Mouse (Mus musculus) kidney, adult 2 months (tissue): ENCODE measurements around the gene Pcnx2. TPM values are rescaled to one million over a fixed set of nuclear protein-coding genes. Genes with fewer than 3 reads are reported as not detected.
A peak's percentile ranks its signal among the peaks of the same experiment; 100 is the strongest.

Source experiments
- DNase-seq: peaks from one replicate; pipeline ENCODE4 v3.0.0; 2021
- H3K27ac ChIP-seq: fragments of 200-500 bp; 2 replicates; pipeline ENCODE4 v1.5.1; 2012; ENCODE audit warnings: low read depth, low read length, control low read depth, inconsistent platforms; ENCODE audit not compliant: insufficient read depth
- H3K27me3 ChIP-seq: fragments of 200-500 bp; replicated peaks from 2 replicates; pipeline ENCODE4 v1.6.1; 2012; ENCODE audit warnings: mild to moderate bottlenecking, moderate library complexity, low read length, inconsistent platforms; ENCODE audit not compliant: control insufficient read depth, insufficient read depth
- H3K36me3 ChIP-seq: fragments of 200-500 bp; 2 replicates; pipeline ENCODE4 v1.6.1; 2012; ENCODE audit warnings: mild to moderate bottlenecking, moderate library complexity, low read length, inconsistent platforms; ENCODE audit not compliant: control insufficient read depth, insufficient read depth
- H3K4me1 ChIP-seq: fragments of 200-500 bp; 2 replicates; pipeline ENCODE4 v1.6.1; 2011; ENCODE audit warnings: low read length; ENCODE audit not compliant: control insufficient read depth, insufficient read depth
- H3K4me3 ChIP-seq: fragments of 200-500 bp; 2 replicates; pipeline ENCODE4 v1.5.1; 2011; ENCODE audit warnings: mild to moderate bottlenecking, low read depth, low read length, control low read depth; ENCODE audit not compliant: insufficient read depth
- CTCF ChIP-seq: fragments of 200-500 bp; conservative IDR thresholded peaks from 2 replicates; pipeline ENCODE4 v1.5.1; 2011; ENCODE audit warnings: low read depth, mild to moderate bottlenecking, control low read depth, low read length, moderate library complexity, mixed read lengths; ENCODE audit not compliant: insufficient read depth, insufficient read length
- POLR2A ChIP-seq: fragments of 200-500 bp; IDR thresholded peaks from one replicate; pipeline ENCODE4 v1.6.1; 2011; ENCODE audit warnings: low read depth, low read length, control low read depth
- WGBS: fragments of 180-500 bp; shearing (Covaris S2); methylation state at CpG from one replicate; pipeline ENCODE4 v1.1.7; 2018; 5-methylcytosine and 5-hydroxymethylcytosine counted together
- polyA plus RNA-seq: library from polyadenylated mRNA; depleted of rRNA; stranded (reverse); fragments of >200 nt; gene quantifications from 2 replicates; pipeline ENCODE4 v1.2.3, GENCODE M21; 2012

The Pcnx2 gene
- polyA plus RNA-seq, 1 experiment = 0.20 TPM

DNA sequence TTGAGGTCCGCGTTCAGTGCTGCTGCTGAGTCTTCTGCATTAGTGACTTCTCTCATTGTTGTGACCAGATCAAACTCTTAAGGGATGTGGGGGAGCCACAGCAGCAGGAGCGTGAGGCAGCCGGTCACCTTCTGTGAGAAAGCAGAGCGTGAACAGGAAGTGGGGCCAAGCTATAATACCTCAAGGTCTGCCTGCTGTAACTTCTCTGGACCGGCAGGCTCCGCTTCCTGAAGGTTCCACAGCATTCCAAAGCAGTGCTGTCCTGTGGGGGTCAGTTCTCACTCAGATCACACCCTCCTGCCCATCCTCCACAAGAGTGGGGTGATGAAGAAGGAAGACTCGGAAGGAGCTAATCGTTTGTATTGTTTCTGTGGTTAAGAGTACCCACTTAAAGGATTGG, 22.6 kb upstream of the Pcnx2 start:
- H3K27ac ChIP-seq = peak overlapping the region; percentile 47
- 40% methylated on average over 9 of the region's 9 CpGs for WGBS

DNA sequence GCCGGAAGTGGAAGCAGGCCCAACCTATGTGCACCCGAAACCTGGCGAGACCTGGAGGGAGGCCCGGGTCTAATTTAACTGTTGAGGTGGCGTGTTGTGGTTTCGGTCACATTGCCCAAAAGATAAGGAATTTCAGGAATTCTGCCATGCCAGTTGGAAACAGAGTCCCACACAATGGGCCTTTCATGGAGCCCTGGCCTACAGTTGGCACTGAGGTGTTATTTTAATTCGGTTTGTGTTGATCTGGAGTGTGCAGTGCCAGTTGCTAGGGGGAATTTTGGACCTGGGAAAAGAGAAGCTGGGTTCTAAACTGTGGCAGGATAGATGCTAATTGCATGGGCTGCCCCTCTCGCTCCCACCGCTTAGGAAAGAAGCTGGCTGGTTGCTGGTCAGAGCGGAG, 22.2 kb upstream of the Pcnx2 start:
- H3K36me3 ChIP-seq = no peaks in the 10 kb centered on the region
- peak overlapping the region; percentile 47 for H3K27ac ChIP-seq
- no peak for TF ChIP-seq CTCF
- TF ChIP-seq POLR2A = no peak
- peaks cover 30% of the 10 kb centered on the region for H3K4me1 ChIP-seq
- DNase-seq = no peak
- H3K4me3 ChIP-seq = no peak overlapping the region
- H3K27me3 ChIP-seq = no peaks in the 10 kb centered on the region
- WGBS = 61% methylated on average over 10 of the region's 10 CpGs

More for the DNA sequence above, 22.6 kb upstream of the Pcnx2 start:
- TF ChIP-seq POLR2A (no peak), CTCF (no peak)
- Histone ChIP-seq H3K4me3 (no peak overlapping the region), H3K4me1 (peaks cover 30% of the 10 kb centered on the region), H3K27me3 (no peaks in the 10 kb centered on the region), H3K36me3 (no peaks in the 10 kb centered on the region)
- DNase-seq = peak; percentile 46

DNA sequence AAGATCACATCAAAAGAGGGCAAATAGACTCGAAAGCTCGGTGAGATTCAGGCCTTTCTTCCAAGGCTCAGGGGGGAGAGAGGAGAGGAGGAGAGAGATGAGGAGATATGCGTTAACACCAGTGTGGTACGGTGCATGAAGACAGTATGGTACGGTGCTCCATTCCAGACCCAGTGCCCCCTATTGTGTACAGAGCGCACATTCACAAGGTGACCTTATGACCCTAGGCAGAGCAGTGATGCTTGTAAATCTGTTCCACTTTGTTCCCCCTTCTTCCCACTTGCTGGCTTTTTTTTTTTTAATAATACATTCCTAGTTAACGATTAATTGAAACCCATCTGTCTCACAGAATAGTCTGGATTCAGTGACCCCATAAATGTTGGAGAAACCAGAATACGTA, 21.4 kb upstream of the Pcnx2 start:
- Histone ChIP-seq H3K27ac (peak overlapping the region; percentile 47), H3K4me1 (peaks cover 33% of the 10 kb centered on the region), H3K4me3 (no peak overlapping the region), H3K36me3 (no peaks in the 10 kb centered on the region), H3K27me3 (no peaks in the 10 kb centered on the region)
- TF ChIP-seq POLR2A (no peak), CTCF (no peak)
- WGBS = 31% methylated on average over 8 of the region's 8 CpGs
- peak; percentile 55 for DNase-seq

DNA sequence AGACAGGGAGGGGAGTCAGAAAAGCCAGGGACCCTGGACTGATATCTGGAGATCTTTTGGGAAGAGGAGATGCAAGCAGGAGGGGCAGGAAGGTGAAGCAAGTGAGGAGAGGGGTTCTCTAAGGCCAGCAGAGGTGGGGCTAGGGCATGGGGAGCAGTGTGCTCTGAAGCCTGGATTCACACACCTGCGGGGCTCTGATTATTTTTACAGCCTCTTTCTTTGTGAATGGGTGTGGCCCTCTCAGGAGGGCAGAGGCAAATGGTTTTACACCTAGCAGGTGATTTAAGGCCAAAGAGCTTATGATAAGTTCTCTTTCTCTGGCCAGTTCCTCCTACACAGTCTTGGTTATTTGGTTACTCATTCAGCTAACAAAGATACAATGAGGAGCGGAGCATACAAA, 20.6 kb upstream of the Pcnx2 start:
- no peaks in the 10 kb centered on the region for H3K27me3 ChIP-seq
- no peak for TF ChIP-seq POLR2A
- no peak for TF ChIP-seq CTCF
- DNase-seq = no peak
- peaks cover 33% of the 10 kb centered on the region for H3K4me1 ChIP-seq
- H3K36me3 ChIP-seq = no peaks in the 10 kb centered on the region
- WGBS = 43% methylated on average over 2 of the region's 2 CpGs
- no peak overlapping the region for H3K27ac ChIP-seq
- no peak overlapping the region for H3K4me3 ChIP-seq

DNA sequence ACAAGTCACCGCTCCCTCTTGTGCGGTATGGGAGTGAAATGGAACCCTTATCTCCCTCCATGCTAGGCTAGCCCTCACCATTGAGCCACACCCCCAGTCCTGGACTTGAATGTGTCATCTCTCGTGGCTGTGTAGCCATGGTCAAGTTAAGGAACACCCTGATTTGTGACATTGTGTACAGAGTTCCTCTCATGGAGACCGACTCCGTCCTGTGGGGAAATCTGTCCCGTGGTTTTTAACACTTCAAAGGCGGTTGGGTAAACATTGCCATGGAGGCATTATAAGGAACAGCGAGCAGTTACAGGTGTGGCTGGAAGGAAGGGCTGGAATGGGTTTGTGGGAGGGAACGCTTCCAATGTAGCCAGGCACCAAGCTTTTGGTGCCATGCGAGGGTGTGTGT, 18.9 kb upstream of the Pcnx2 start:
- DNase-seq = no peak
- WGBS = 54% methylated on average over 10 of the region's 10 CpGs
- H3K27me3 ChIP-seq = no peaks in the 10 kb centered on the region
- H3K27ac ChIP-seq = no peak overlapping the region
- H3K36me3 ChIP-seq = no peaks in the 10 kb centered on the region
- peaks cover 35% of the 10 kb centered on the region for H3K4me1 ChIP-seq
- TF ChIP-seq CTCF = no peak
- TF ChIP-seq POLR2A = no peak
- no peak overlapping the region for H3K4me3 ChIP-seq

DNA sequence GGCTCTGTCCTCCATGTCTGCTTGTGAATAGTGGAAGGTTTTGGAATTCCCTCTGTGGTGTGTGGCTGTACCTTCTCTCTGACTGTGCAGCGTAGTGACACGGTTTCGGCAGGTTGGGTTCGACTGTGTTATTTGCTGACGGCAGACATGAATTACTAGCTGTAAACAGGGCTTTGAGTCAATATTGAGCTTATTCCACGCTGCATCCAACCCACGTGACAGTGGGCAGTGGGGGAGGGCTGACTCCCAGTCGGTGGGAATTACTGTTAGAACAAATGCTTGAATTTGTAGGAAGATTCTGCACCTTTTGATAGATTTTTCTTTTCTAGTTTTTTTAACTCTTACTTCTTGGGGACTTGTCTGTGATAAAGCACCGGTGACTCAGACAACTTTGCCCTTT, 16.3 kb upstream of the Pcnx2 start:
- 39% methylated on average over 9 of the region's 9 CpGs for WGBS
- Histone ChIP-seq H3K4me3 (no peak overlapping the region), H3K27ac (no peak overlapping the region), H3K36me3 (no peaks in the 10 kb centered on the region), H3K4me1 (peaks cover 21% of the 10 kb centered on the region), H3K27me3 (no peaks in the 10 kb centered on the region)
- no peak for DNase-seq
- TF ChIP-seq POLR2A (no peak), CTCF (no peak)

DNA sequence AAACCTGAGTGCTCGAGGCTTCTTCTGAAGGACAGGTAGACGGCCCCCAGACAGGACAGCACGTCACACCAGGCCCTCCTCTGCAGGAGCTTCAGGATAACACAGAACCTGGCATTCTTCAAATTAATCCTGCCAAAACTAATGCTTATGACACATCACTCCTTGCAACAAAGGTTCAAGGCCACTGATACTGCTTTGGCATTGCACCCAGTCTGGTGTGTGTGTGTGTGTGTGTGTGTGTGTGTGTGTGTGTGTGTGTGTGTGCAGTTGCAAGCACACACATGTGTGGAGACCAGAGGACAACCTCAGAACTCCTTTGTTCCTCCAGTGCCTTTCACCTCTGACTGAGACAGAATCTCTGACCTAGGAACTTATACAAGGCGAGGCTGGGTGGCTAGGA, 15.1 kb upstream of the Pcnx2 start:
- no peaks in the 10 kb centered on the region for H3K27me3 ChIP-seq
- no peak for TF ChIP-seq CTCF
- no peak for TF ChIP-seq POLR2A
- no peak for DNase-seq
- WGBS = 77% methylated on average over 4 of the region's 4 CpGs
- H3K4me3 ChIP-seq = no peak overlapping the region
- no peaks in the 10 kb centered on the region for H3K36me3 ChIP-seq
- H3K27ac ChIP-seq = no peak overlapping the region
- H3K4me1 ChIP-seq = peaks cover 15% of the 10 kb centered on the region; the same call in 1 of the 2 replicates

DNA sequence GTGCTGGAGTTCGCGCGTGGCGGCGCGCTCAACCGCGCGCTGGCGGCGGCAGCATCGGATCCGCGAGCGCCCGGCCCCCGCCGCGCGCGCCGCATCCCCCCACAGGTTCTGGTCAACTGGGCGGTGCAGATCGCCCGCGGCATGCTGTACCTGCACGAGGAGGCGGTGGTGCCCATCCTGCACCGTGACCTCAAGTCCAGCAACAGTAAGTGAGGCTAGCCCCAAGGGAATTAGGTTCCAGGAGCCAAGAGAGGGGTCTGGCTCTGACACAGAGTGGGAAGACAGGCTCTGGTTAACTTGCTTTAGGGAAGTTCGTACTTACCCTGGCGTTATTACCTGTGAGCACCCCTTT, 13.1 kb upstream of the Pcnx2 start:
- 2% methylated on average over 31 of the region's 31 CpGs for WGBS
- peaks cover 15% of the 10 kb centered on the region; the same call in 1 of the 2 replicates for H3K4me1 ChIP-seq
- peak overlapping the region; percentile 59 for H3K4me3 ChIP-seq
- H3K27me3 ChIP-seq = no peaks in the 10 kb centered on the region
- H3K27ac ChIP-seq = peak overlapping the region; percentile 62; the same call in 1 of the 2 replicates
- H3K36me3 ChIP-seq = no peaks in the 10 kb centered on the region
- DNase-seq = peak; percentile 37
- TF ChIP-seq POLR2A (no peak), CTCF (no peak)
